Mouse (Mus musculus) layer of hippocampus, adult 8-10 months (tissue): ENCODE data around the gene Mfn2. TPM values are rescaled to one million over a fixed set of nuclear protein-coding genes. Genes with fewer than 3 reads are reported as not detected.
"Not testable (repeated sequence)": the region's sequence is repeated elsewhere in the genome, so short reads cannot be mapped to it uniquely, and the experiment has no call there.

Experiments used
- DNase-seq, 2 experiments: peaks; one replicate each; pipeline ENCODE4 v3.0.0; 2022; ENCODE audit warnings: low spot score in 2 of 2
- total RNA-seq, 4 experiments: library from RNA; stranded (reverse); gene quantifications; 2 replicates each; pipeline ENCODE4 v1.2.4; 2022

Mfn2 gene
- total RNA-seq, 4 experiments from 2014 or later: 190 to 210 (median 200) TPM

- DNase-seq: peak; percentile 96 to 97
Observed at GRCm38 (mm10) chr4:147868450-147869031, 36.0 kb downstream of the Mfn2 start, which contains the start of the genes Miip and Fv1. Gene Miip, minus strand, starts transcription at chr4:147868816. Gene Fv1, plus strand, starts transcription at chr4:147868979.

DNA sequence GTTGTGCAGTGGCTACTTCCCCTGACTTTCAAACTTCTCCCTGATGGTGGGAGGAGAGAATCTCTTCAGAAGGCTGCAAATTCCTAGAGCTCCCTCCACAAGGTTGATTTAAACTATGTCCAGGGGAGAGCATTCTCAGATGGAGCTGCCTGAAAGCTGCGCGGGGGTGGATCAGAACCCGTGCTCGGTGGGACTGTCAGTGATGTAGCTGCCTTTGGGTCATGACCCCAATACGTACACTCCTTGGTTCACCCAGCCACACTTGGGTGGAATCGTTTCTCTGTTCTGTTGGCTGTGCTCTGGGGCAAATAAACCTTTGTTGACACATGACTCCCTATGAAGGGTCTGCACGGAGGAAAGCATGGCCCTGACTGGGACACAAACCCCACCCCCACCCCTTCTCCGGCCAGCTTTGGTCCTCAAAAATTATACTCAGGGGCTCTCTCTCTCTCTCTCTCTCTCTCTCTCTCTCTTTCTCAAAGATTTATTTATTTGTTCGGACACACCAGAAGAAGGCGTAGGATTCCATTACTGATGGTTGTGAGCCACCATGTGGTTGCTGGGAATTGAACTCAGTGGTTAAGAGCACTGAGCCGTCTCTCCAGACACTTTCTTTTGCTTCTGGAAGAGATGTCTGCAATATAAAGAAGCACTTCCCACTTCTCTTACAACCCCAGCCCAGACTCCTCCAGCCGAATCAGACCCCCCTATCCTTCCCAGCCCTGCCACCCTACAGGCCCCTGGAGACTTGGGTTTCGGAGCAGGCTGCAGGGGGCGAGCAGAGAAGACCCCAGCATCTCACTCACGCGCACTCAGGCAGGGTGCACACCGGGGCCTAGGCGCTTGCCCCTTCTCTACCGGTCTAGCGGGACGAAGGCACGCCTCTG lies 36.7 kb downstream of the Mfn2 start:
- no peak for DNase-seq

DNA sequence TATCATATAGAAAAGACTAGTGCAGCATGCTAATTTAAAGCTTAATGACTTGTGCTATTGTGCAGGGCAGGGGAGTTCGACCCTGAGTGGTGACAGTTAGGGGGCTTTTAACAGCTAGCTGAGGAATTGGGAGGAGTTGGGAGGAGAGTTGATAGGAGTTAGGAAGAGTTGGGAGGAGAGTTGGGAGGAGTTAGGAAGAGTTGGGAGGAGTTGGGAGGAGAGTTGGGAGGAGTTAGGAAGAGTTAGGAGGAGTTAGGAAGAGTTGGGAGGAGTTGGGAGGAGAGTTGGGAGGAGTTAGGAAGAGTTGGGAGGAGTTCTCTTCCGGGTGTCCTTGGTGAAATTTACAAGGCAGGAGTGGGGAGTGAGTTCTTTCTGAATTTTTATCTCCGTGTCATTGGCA lies 37.7 kb downstream of the Mfn2 start:
- DNase-seq: not testable (repeated sequence)

GRCm38 (mm10) chr4:147866056-147866455 lies 38.4 kb downstream of the Mfn2 start:
- no peak for DNase-seq

DNA sequence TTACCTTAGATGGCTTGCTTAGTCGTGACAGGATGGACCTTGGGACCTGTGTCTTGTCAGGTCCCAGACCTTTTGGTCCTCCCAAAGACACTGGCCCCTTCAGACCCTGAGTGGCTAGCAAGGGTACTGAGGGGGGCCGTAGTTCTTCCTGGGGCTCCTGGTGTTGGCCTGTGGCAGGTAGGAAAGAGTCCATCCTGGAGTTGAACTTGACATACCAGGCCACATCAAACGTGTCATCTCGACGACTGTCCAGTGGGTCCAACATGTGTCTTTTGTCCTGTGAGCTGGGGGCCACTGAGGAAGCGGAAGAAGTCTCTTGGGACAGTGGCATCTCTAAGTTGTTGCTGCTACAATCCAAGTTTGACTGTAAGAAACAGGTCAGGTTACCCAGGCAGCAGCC lies 38.9 kb downstream of the Mfn2 start:
- no peak for DNase-seq

DNA sequence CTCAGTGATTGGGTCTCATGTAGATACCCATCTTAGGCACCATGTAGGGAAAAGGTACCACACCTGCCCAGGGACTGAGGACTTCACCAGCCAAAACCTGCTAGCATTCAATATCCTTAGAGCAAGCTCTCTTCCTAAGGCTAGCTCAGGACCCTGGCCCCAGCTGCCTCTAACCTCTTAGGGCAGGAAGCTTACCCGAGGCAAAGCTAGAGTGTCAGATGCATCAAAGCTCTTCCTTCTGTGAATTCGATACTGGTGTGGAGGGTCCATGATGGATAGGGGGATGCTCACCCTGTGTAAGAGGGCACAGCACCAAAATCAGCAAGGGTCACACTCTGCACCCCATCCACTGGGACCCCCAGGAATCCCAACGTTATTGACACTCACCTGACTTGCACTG lies 42.5 kb downstream of the Mfn2 start:
- no peak for DNase-seq

GRCm38 (mm10) chr4:147850776-147851175 lies 53.7 kb downstream of the Mfn2 start:
- DNase-seq: no peak

GRCm38 (mm10) chr4:147848584-147848991 lies 55.9 kb downstream of the Mfn2 start:
- DNase-seq: no peak

- DNase-seq: peak; percentile 66 to 85
Observed at GRCm38 (mm10) chr4:147847614-147848583, 56.6 kb downstream of the Mfn2 start, which contains the start of gene Zfp933. Gene Zfp933, minus strand, starts transcription at chr4:147848366.

GRCm38 (mm10) chr4:147842871-147843270 lies 61.6 kb downstream of the Mfn2 start:
- no peak for DNase-seq

GRCm38 (mm10) chr4:147839282-147839681 lies 65.2 kb downstream of the Mfn2 start:
- DNase-seq: not testable (repeated sequence)

- DNase-seq: no peak
Observed at GRCm38 (mm10) chr4:147824389-147824788, 80.1 kb downstream of the Mfn2 start.

Other genes with a start within 250 kb of the Mfn2 start
- gene Zfp534, start 202.2 kb downstream of the Mfn2 start, total RNA-seq: not detected
- 1 to 10 TPM; 1.9 to 2.3 (median 2.1) TPM for gene Zfp984, start 94.9 kb downstream of the Mfn2 start, total RNA-seq
- 10 to 100 TPM; 15.2 to 23.5 (median 20.0) TPM for gene Zfp933, start 56.3 kb downstream of the Mfn2 start, total RNA-seq
- 10 to 100 TPM; 21.2 to 25.9 (median 24.1) TPM for gene Miip, start 35.9 kb downstream of the Mfn2 start, total RNA-seq
- 10 to 100 TPM in 2 of 4 experiments, 1 to 10 TPM in 2; 8.4 to 11.7 (median 9.9) TPM for gene Fv1, start 35.7 kb downstream of the Mfn2 start, total RNA-seq
- gene Plod1, start 32.1 kb upstream of the Mfn2 start, total RNA-seq: 10 to 100 TPM; 19.4 to 21.5 (median 20.9) TPM
- gene 2510039O18Rik, start 36.2 kb upstream of the Mfn2 start, total RNA-seq: 10 to 100 TPM; 26.0 to 30.2 (median 28.1) TPM
- gene Nppb, start 81.1 kb upstream of the Mfn2 start, total RNA-seq: not detected
- gene Nppa, start 96.0 kb upstream of the Mfn2 start, total RNA-seq: under 1 TPM in 2 of 4 experiments, not detected in 2; 0.39 to 0.66 TPM
- 10 to 100 TPM; 81.7 to 89.6 (median 84.8) TPM for gene Clcn6, start 134.1 kb upstream of the Mfn2 start, total RNA-seq
- gene Mthfr, start 134.4 kb upstream of the Mfn2 start, total RNA-seq: 10 to 100 TPM; 32.7 to 41.0 (median 38.5) TPM
- 10 to 100 TPM in 2 of 4 experiments, 1 to 10 TPM in 2; 7.0 to 12.8 (median 9.1) TPM for gene Agtrap, start 183.3 kb upstream of the Mfn2 start, total RNA-seq
- 10 to 100 TPM; 12.5 to 17.7 (median 15.6) TPM for gene Mad2l2, start 225.7 kb upstream of the Mfn2 start, total RNA-seq
- gene Draxin, start 226.0 kb upstream of the Mfn2 start, total RNA-seq: under 1 TPM; 0.23 to 0.37 (median 0.26) TPM
- gene Fbxo6, start 247.4 kb upstream of the Mfn2 start, total RNA-seq: 10 to 100 TPM; 29.4 to 34.0 (median 31.1) TPM